Mouse (Mus musculus) small intestine, adult 2 months (tissue): ENCODE measurements at regions not wholly inside any gene's neighbourhood (a gene's known extent, or its start where the extent isn't known, plus 50 kb on each side); places are given as distances from the start of the nearest gene placed in this dataset.

Source experiments
- CTCF ChIP-seq: fragments of 200-500 bp; IDR thresholded peaks from 2 replicates; pipeline ENCODE4 v1.5.1; 2012; ENCODE audit warnings: low read depth, mild to moderate bottlenecking, control low read depth, inconsistent platforms, low read length, moderate library complexity, mixed read lengths; ENCODE audit not compliant: insufficient replicate concordance, insufficient read length; ENCODE audit errors: extremely low read depth
- POLR2A ChIP-seq: fragments of 200-500 bp; IDR thresholded peaks from 2 replicates; pipeline ENCODE4 v1.6.1; 2012; ENCODE audit warnings: low read depth, mild to moderate bottlenecking, control low read depth, inconsistent platforms, low read length, moderate library complexity

DNA sequence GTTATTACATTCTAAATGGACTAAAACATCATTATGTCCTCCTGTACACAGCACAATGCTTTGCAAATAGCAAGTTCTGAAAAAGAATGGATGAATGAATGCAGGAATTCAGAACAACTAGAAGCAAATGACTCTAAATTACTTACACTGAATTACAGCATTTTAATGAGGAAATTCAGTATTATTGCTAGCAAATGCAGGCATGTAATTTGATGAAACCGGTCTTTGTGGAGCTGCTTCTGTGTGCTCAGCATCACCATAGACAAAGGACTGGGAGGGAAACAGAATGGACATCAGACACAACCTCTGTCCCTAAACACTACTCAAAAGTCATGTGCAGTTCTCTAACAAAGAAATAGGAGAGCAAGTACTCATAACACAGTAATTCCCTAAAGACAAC lies 137.4 kb upstream of the Cdyl start:
- TF ChIP-seq CTCF (no peak), POLR2A (no peak)
